47 mouse cellular contexts compared by ENCODE assay signal in the genomic region with DNA sequence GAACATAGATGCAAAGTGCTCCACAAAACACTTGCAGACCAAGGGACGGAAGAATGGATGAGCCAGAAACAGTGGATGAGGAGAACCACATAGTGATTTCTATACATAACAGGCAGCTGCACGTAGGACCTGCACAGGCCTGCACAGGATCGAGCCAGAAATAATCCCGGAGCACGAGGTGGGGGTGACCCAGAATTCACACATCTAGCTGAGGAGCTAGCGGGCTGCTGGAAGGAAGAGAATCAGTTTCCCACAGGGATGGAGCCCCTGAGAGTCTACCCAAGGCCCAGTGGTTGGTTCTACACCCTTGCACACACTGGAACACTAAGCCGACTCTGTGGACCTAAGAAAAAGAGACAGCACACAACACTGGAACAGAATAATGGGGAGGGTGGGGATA. TPM values are rescaled to one million over a fixed set of nuclear protein-coding genes. Genes with fewer than 3 reads are reported as not detected.
"Had no signal": no experiment of that assay in that cellular context is flagged by ENCODE, and none has a peak within 500 bp of the region (broad histone marks: within the 10 kb centered on the region; RNA-seq: fewer than 3 reads in every experiment).

No protein-coding gene starts in this region.

- DNase-seq: left cerebral cortex, postnatal 4 days; liver; liver, embryonic 13.5 days; liver, postnatal 0 days; lung, adult 18-20 months; lung, adult 2 months; lung, embryonic 14.5 days; lung, postnatal 10 days; lung, postnatal 14 days; lung, postnatal 36 days; lung, postnatal 4 days; midbrain, embryonic 14.5 days had no signal

- H3K27ac ChIP-seq: limb, embryonic 10.5 days; limb, embryonic 12.5 days; limb, embryonic 13.5 days; limb, embryonic 15.5 days; liver, embryonic 12.5 days; liver, embryonic 13.5 days; liver, embryonic 14.5 days; liver, embryonic 15.5 days; lung, embryonic 15.5 days; macrophage; midbrain, embryonic 10.5 days; midbrain, embryonic 12.5 days; midbrain, embryonic 13.5 days; midbrain, embryonic 15.5 days; neural tube, embryonic 12.5 days had no signal

- H3K27me3 ChIP-seq: limb, embryonic 12.5 days; limb, embryonic 13.5 days; limb, embryonic 15.5 days; liver, embryonic 12.5 days; liver, embryonic 13.5 days; liver, embryonic 15.5 days; lung, embryonic 15.5 days; midbrain, embryonic 12.5 days; midbrain, embryonic 13.5 days; midbrain, embryonic 15.5 days; neural tube, embryonic 12.5 days had no signal

- ATAC-seq: liver, embryonic 12.5 days; liver, postnatal 0 days; lung, postnatal 0 days; midbrain, embryonic 13.5 days; midbrain, embryonic 15.5 days; midbrain, embryonic 16.5 days had no signal

- H3K4me1 ChIP-seq: limb, embryonic 10.5 days; limb, embryonic 12.5 days; limb, embryonic 13.5 days; limb, embryonic 15.5 days; liver, embryonic 12.5 days; liver, embryonic 13.5 days; liver, embryonic 15.5 days; lung, embryonic 15.5 days; megakaryocyte, embryonic 14.5 days; midbrain, embryonic 10.5 days; midbrain, embryonic 12.5 days; midbrain, embryonic 13.5 days; midbrain, embryonic 15.5 days; neural tube, embryonic 12.5 days had no signal

- H3K9me3 ChIP-seq: limb, embryonic 10.5 days; limb, embryonic 15.5 days; liver, embryonic 12.5 days; liver, embryonic 13.5 days; liver, embryonic 15.5 days; lung, embryonic 15.5 days; megakaryocyte, embryonic 14.5 days; midbrain, embryonic 12.5 days; neural tube, embryonic 12.5 days had no signal

- H3K36me3 ChIP-seq: limb, embryonic 10.5 days; limb, embryonic 12.5 days; limb, embryonic 13.5 days; limb, embryonic 15.5 days; liver, embryonic 12.5 days; liver, embryonic 13.5 days; liver, embryonic 15.5 days; lung, embryonic 15.5 days; midbrain, embryonic 10.5 days; midbrain, embryonic 12.5 days; midbrain, embryonic 13.5 days; midbrain, embryonic 15.5 days; neural tube, embryonic 12.5 days had no signal

- H3K4me3 ChIP-seq: limb, embryonic 10.5 days; limb, embryonic 12.5 days; limb, embryonic 13.5 days; limb, embryonic 15.5 days; liver, embryonic 12.5 days; liver, embryonic 13.5 days; liver, embryonic 15.5 days; lung, embryonic 15.5 days; megakaryocyte, embryonic 14.5 days; midbrain, embryonic 10.5 days; midbrain, embryonic 12.5 days; midbrain, embryonic 13.5 days; midbrain, embryonic 15.5 days; myocyte; neural tube, embryonic 12.5 days had no signal

- H3K4me2 ChIP-seq: limb, embryonic 12.5 days; limb, embryonic 13.5 days; limb, embryonic 15.5 days; liver, embryonic 11.5 days; liver, embryonic 12.5 days; liver, embryonic 13.5 days; liver, embryonic 15.5 days; lung, embryonic 14.5 days; lung, embryonic 15.5 days; midbrain, embryonic 11.5 days; midbrain, embryonic 12.5 days; midbrain, embryonic 13.5 days; midbrain, embryonic 15.5 days; neural tube, embryonic 12.5 days had no signal

- H3K9ac ChIP-seq: limb, embryonic 12.5 days; limb, embryonic 13.5 days; limb, embryonic 15.5 days; liver, embryonic 12.5 days; liver, embryonic 13.5 days; liver, embryonic 14.5 days; liver, embryonic 15.5 days; liver, postnatal 0 days; lung, embryonic 14.5 days; lung, embryonic 15.5 days; midbrain, embryonic 12.5 days; midbrain, embryonic 13.5 days; midbrain, embryonic 15.5 days; neural tube, embryonic 12.5 days had no signal

RNA-seq across cellular contexts. Expression of a gene that starts 18.5 kb away (rescaled TPM):
- total RNA-seq: left cerebral cortex, postnatal 10 days; left cerebral cortex, postnatal 14 days; left cerebral cortex, postnatal 25 days; left cerebral cortex, postnatal 36 days; left cerebral cortex, postnatal 4 days; liver, adult 2 months; megakaryocyte progenitor cell, adult 5-6 weeks; megakaryocyte, adult 5-6 weeks; megakaryocyte-erythroid progenitor cell, adult 5-6 weeks; midbrain, postnatal 0 days; monocyte, adult 5-6 weeks had no signal
- polyA plus RNA-seq: limb, embryonic 10.5 days; limb, embryonic 11.5 days; limb, embryonic 12.5 days; limb, embryonic 13.5 days; limb, embryonic 14.5 days; limb, embryonic 15.5 days; liver, adult 2 months; liver, embryonic 11.5 days; liver, embryonic 12.5 days; liver, embryonic 13.5 days; liver, embryonic 14.5 days; liver, embryonic 15.5 days; liver, embryonic 16.5 days; liver, postnatal 0 days; lung, adult 2 months; lung, embryonic 14.5 days; lung, embryonic 15.5 days; lung, embryonic 16.5 days; lung, postnatal 0 days; macrophage; midbrain, embryonic 10.5 days; midbrain, embryonic 11.5 days; midbrain, embryonic 12.5 days; midbrain, embryonic 13.5 days; midbrain, embryonic 14.5 days; midbrain, embryonic 15.5 days; midbrain, embryonic 16.5 days; midbrain, postnatal 0 days; myocyte; neural tube, embryonic 11.5 days; neural tube, embryonic 12.5 days had no signal

RNA-seq across cellular contexts. Expression of a gene that starts 32.5 kb away (rescaled TPM):
- total RNA-seq: left cerebral cortex, postnatal 10 days; left cerebral cortex, postnatal 14 days; left cerebral cortex, postnatal 25 days; left cerebral cortex, postnatal 36 days; left cerebral cortex, postnatal 4 days; liver, adult 2 months; megakaryocyte progenitor cell, adult 5-6 weeks; megakaryocyte, adult 5-6 weeks; megakaryocyte-erythroid progenitor cell, adult 5-6 weeks; midbrain, postnatal 0 days; monocyte, adult 5-6 weeks had no signal
- polyA plus RNA-seq: limb, embryonic 10.5 days; limb, embryonic 11.5 days; limb, embryonic 12.5 days; limb, embryonic 13.5 days; limb, embryonic 14.5 days; limb, embryonic 15.5 days; liver, adult 2 months; liver, embryonic 11.5 days; liver, embryonic 12.5 days; liver, embryonic 13.5 days; liver, embryonic 14.5 days; liver, embryonic 15.5 days; liver, embryonic 16.5 days; liver, postnatal 0 days; lung, adult 2 months; lung, embryonic 14.5 days; lung, embryonic 15.5 days; lung, embryonic 16.5 days; lung, postnatal 0 days; macrophage; midbrain, embryonic 10.5 days; midbrain, embryonic 11.5 days; midbrain, embryonic 12.5 days; midbrain, embryonic 13.5 days; midbrain, embryonic 14.5 days; midbrain, embryonic 15.5 days; midbrain, embryonic 16.5 days; midbrain, postnatal 0 days; myocyte; neural tube, embryonic 11.5 days; neural tube, embryonic 12.5 days had no signal

RNA-seq across cellular contexts. Expression of a gene that starts 40.8 kb away (rescaled TPM):
- total RNA-seq: left cerebral cortex, postnatal 10 days; left cerebral cortex, postnatal 14 days; left cerebral cortex, postnatal 25 days; left cerebral cortex, postnatal 36 days; left cerebral cortex, postnatal 4 days; liver, adult 2 months; megakaryocyte progenitor cell, adult 5-6 weeks; megakaryocyte, adult 5-6 weeks; megakaryocyte-erythroid progenitor cell, adult 5-6 weeks; midbrain, postnatal 0 days; monocyte, adult 5-6 weeks had no signal
- polyA plus RNA-seq: limb, embryonic 11.5 days; limb, embryonic 12.5 days; limb, embryonic 14.5 days; limb, embryonic 15.5 days; liver, adult 2 months; liver, embryonic 11.5 days; liver, embryonic 12.5 days; liver, embryonic 13.5 days; liver, embryonic 14.5 days; liver, embryonic 15.5 days; liver, embryonic 16.5 days; liver, postnatal 0 days; lung, adult 2 months; lung, embryonic 14.5 days; lung, embryonic 15.5 days; lung, embryonic 16.5 days; lung, postnatal 0 days; macrophage; midbrain, embryonic 12.5 days; midbrain, embryonic 14.5 days; midbrain, embryonic 15.5 days; midbrain, embryonic 16.5 days; midbrain, postnatal 0 days; myocyte; neural tube, embryonic 12.5 days had no signal
